Mouse (Mus musculus): ENCODE results near the gene Pgs1. TPM values are rescaled to one million over a fixed set of nuclear protein-coding genes. Genes with fewer than 3 reads are reported as not detected.

The Pgs1 gene
- polyA plus RNA-seq, 1 experiment from 2014 or later = 46.7 TPM

- 0 out of 2 replicates have a peak, but pooled peaks cover 2% of the 10 kb centered on the region for H3K36me3 ChIP-seq
- H3K4me2 ChIP-seq (replicated peaks) = no peak overlapping the region
- H3K27ac ChIP-seq = no peak overlapping the region
- WGBS = 37% methylated on average over 8 of the region's 8 CpGs
- H3K9me3 ChIP-seq (replicated peaks) = no peaks in the 10 kb centered on the region
- H3K4me3 ChIP-seq = no peak overlapping the region
- peaks cover 4% of the 10 kb centered on the region; the same call in 1 of the 2 replicates for H3K4me1 ChIP-seq
- no peaks in the 10 kb centered on the region for H3K27me3 ChIP-seq
- no peak overlapping the region for H3K9ac ChIP-seq
- no peak for ATAC-seq (ENCODE audit: low FRiP score)
These were observed 63.5 kb downstream of the Pgs1 start for GRCm38 (mm10) chr11:118049641-118050040.

- H3K9me3 ChIP-seq (replicated peaks) = no peaks in the 10 kb centered on the region
- no peak overlapping the region for H3K9ac ChIP-seq
- no peak overlapping the region for H3K4me3 ChIP-seq
- ATAC-seq (ENCODE audit: low FRiP score) = no peak
- no peaks in the 10 kb centered on the region for H3K27me3 ChIP-seq
- H3K4me1 ChIP-seq = peaks cover 4% of the 10 kb centered on the region; the same call in 1 of the 2 replicates
- H3K27ac ChIP-seq = no peak overlapping the region
- 0 out of 2 replicates have a peak, but pooled peaks cover 2% of the 10 kb centered on the region for H3K36me3 ChIP-seq
- 82% methylated on average over 16 of the region's 16 CpGs for WGBS
- no peak overlapping the region for H3K4me2 ChIP-seq (replicated peaks)
These were observed 64.1 kb downstream of the Pgs1 start for GRCm38 (mm10) chr11:118050174-118050573.

DNA sequence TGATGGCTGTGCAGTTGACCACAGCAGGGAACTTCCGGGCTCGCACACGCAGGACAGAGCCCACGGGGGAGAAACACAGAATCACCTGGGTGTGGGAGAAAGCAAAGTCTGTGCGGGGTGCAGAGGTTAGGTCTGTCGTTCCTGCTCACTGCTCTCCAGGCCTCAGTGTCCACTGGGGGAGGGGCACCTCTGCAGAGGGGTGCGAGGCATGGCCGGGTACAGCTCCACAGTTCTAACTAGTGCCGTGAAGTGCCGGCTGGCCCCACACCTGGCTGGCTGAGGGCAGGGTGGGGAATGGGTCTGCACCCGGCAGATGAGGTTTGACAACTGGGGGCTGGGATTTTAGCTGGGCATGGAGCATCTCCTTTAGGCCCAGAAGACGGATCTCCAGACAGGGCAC, 72.3 kb downstream of the Pgs1 start:
- Histone ChIP-seq H3K4me1 (peaks cover 7% of the 10 kb centered on the region), H3K4me3 (no peak overlapping the region), H3K27ac (no peak overlapping the region), H3K36me3 (no peaks in the 10 kb centered on the region), H3K4me2 (replicated peaks) (no peak overlapping the region), H3K27me3 (no peaks in the 10 kb centered on the region), H3K9ac (no peak overlapping the region), H3K9me3 (replicated peaks) (no peaks in the 10 kb centered on the region)
- ATAC-seq (ENCODE audit: low FRiP score) = no peak
- WGBS = 70% methylated on average over 12 of the region's 12 CpGs

DNA sequence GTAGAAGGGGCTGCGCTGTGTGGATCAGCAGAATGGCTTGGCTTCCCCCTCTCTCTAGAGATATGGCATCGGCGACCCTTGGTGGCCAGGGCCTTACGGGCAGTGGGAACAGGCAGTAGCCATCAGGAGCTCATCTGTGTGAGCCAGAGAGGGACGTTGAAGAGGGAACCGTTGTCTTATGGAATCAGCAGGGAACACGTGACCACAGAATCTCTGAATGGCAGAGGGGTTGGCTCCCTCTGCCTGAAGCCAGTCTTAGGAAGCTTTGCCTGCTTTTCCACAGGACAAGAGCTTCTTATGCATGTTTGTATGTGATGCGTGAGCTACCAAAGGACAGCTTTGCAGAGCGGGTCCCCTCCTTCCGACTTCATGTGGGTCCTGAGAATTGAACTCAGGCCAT, 72.8 kb downstream of the Pgs1 start:
- peaks cover 7% of the 10 kb centered on the region for H3K4me1 ChIP-seq
- H3K27ac ChIP-seq = no peak overlapping the region
- H3K4me2 ChIP-seq (replicated peaks) = no peak overlapping the region
- H3K36me3 ChIP-seq = no peaks in the 10 kb centered on the region
- H3K27me3 ChIP-seq = no peaks in the 10 kb centered on the region
- no peak for ATAC-seq (ENCODE audit: low FRiP score)
- H3K9ac ChIP-seq = no peak overlapping the region
- no peaks in the 10 kb centered on the region for H3K9me3 ChIP-seq (replicated peaks)
- 57% methylated on average over 10 of the region's 10 CpGs for WGBS
- no peak overlapping the region for H3K4me3 ChIP-seq

DNA sequence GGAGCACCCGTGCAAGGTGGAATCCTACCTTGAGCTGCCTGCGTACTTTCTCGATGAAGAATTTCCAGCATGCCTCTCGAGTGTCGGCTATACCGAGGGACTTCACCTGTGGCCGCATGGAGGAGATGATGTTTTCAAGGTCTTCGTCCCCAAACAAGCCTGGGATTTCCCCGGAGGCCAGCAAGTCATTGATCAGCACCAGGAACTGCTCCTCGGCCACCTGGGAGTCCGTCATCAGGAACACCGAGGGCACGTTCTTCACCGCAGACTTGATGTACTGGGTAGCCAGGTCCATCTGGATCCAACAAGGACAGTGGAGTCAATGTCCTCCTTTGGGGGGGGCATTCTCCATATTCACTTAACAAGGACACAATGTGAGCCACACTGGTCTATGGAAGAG, 73.9 kb downstream of the Pgs1 start:
- 84% methylated on average over 14 of the region's 14 CpGs for WGBS

GRCm38 (mm10) chr11:118067588-118067987, 81.5 kb downstream of the Pgs1 start:
- no peak overlapping the region for H3K4me3 ChIP-seq
- no peaks in the 10 kb centered on the region for H3K9me3 ChIP-seq (replicated peaks)
- H3K4me1 ChIP-seq = peaks cover 4% of the 10 kb centered on the region; the same call in 1 of the 2 replicates
- no peak overlapping the region for H3K27ac ChIP-seq
- H3K36me3 ChIP-seq = no peaks in the 10 kb centered on the region
- no peak for ATAC-seq (ENCODE audit: low FRiP score)
- H3K9ac ChIP-seq = no peak overlapping the region
- H3K27me3 ChIP-seq = no peaks in the 10 kb centered on the region
- WGBS = 67% methylated on average over 8 of the region's 8 CpGs
- H3K4me2 ChIP-seq (replicated peaks) = no peak overlapping the region

More for the DNA sequence above, 73.9 kb downstream of the Pgs1 start:
- Histone ChIP-seq H3K9ac (no peak overlapping the region), H3K4me1 (peaks cover 7% of the 10 kb centered on the region), H3K9me3 (replicated peaks) (no peaks in the 10 kb centered on the region), H3K36me3 (no peaks in the 10 kb centered on the region), H3K4me3 (no peak overlapping the region), H3K27me3 (no peaks in the 10 kb centered on the region), H3K27ac (no peak overlapping the region), H3K4me2 (replicated peaks) (no peak overlapping the region)
- ATAC-seq (ENCODE audit: low FRiP score) = no peak

DNA sequence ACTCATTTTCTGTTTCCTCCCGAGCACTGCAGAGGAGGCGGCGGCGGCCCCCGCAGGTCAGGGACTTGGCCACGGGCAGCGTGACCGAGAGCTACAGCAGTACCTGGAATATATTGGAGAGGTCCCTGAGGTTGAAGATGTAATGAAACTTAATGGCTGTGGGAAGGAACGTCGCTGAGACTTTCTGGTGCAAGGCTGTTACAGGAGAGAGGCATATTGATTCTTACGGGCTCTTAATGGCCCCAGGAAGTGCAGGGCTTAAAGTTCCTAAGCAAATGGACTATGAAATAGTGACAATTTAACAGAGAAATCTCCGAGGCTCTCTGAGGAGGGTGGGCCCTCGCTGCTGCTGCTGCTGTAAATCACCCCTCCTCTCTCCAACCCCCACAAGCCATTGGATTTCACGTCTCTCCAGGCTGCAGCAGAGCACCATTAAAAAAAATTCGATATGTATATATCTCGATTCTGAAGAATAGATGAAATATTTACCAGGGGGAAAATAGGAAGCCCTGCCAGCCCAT, 82.8 kb downstream of the Pgs1 start:
- no peaks in the 10 kb centered on the region for H3K9me3 ChIP-seq (replicated peaks)
- peak overlapping the region; percentile 19; the same call in 1 of the 2 replicates for H3K27ac ChIP-seq
- no peaks in the 10 kb centered on the region for H3K27me3 ChIP-seq
- peaks cover 4% of the 10 kb centered on the region; the same call in 1 of the 2 replicates for H3K4me1 ChIP-seq
- H3K36me3 ChIP-seq = no peaks in the 10 kb centered on the region
- WGBS = 85% methylated on average over 16 of the region's 16 CpGs
- no peak overlapping the region for H3K4me2 ChIP-seq (replicated peaks)
- H3K4me3 ChIP-seq = no peak overlapping the region
- ATAC-seq (ENCODE audit: low FRiP score) = no peak
- no peak overlapping the region for H3K9ac ChIP-seq

- H3K27ac ChIP-seq = no peak overlapping the region
- H3K9me3 ChIP-seq (replicated peaks) = no peaks in the 10 kb centered on the region
- no peak overlapping the region for H3K9ac ChIP-seq
- H3K4me2 ChIP-seq (replicated peaks) = no peak overlapping the region
- no peak for ATAC-seq (ENCODE audit: low FRiP score)
- peaks cover 4% of the 10 kb centered on the region; the same call in 1 of the 2 replicates for H3K4me1 ChIP-seq
- H3K4me3 ChIP-seq = no peak overlapping the region
- WGBS = 43% methylated on average over 11 of the region's 11 CpGs
- no peaks in the 10 kb centered on the region for H3K36me3 ChIP-seq
- no peaks in the 10 kb centered on the region for H3K27me3 ChIP-seq
These were observed 85.3 kb downstream of the Pgs1 start for GRCm38 (mm10) chr11:118071227-118071912.

Small RNA genes lying within 50 kb of the gene (microRNA-seq; reads per million reads assigned to microRNA genes)
- gene Mir6933 = not detected

Other genes starting within 250 kb of the Pgs1 start
- 1.2 and 2.0 TPM in 2 replicates for gene Tmc8, start 204.2 kb upstream of the Pgs1 start, polyA plus RNA-seq (2016; fragmentation: Nextera tagmentation; extraction: Ambion mirVana)
- gene Tmc6, start 204.1 kb upstream of the Pgs1 start, polyA plus RNA-seq (2016; fragmentation: Nextera tagmentation; extraction: Ambion mirVana) = 9.2 and 11.3 TPM in 2 replicates
- gene 6030468B19Rik, start 188.6 kb upstream of the Pgs1 start, polyA plus RNA-seq (2016; fragmentation: Nextera tagmentation; extraction: Ambion mirVana) = 0.29 and 0.67 TPM in 2 replicates
- gene Gm20708, start 176.6 kb upstream of the Pgs1 start, polyA plus RNA-seq (2016; fragmentation: Nextera tagmentation; extraction: Ambion mirVana) = 0.47 and 0.50 TPM in 2 replicates
- 24.2 and 24.4 TPM in 2 replicates for gene Syngr2, start 176.6 kb upstream of the Pgs1 start, polyA plus RNA-seq (2016; fragmentation: Nextera tagmentation; extraction: Ambion mirVana)
- gene Afmid, start 160.4 kb upstream of the Pgs1 start, polyA plus RNA-seq (2016; fragmentation: Nextera tagmentation; extraction: Ambion mirVana) = 2.9 and 4.6 TPM in 2 replicates
- 57.9 and 59.0 TPM in 2 replicates for gene Tk1, start 160.2 kb upstream of the Pgs1 start, polyA plus RNA-seq (2016; fragmentation: Nextera tagmentation; extraction: Ambion mirVana)
- gene Birc5, start 137.0 kb upstream of the Pgs1 start, polyA plus RNA-seq (2016; fragmentation: Nextera tagmentation; extraction: Ambion mirVana) = 181 and 190 TPM in 2 replicates
- not detected in 2 replicates for gene Tmem235, start 125.5 kb upstream of the Pgs1 start, polyA plus RNA-seq (2016; fragmentation: Nextera tagmentation; extraction: Ambion mirVana)
- 2.7 and 3.1 TPM in 2 replicates for gene Tha1, start 112.8 kb upstream of the Pgs1 start, polyA plus RNA-seq (2016; fragmentation: Nextera tagmentation; extraction: Ambion mirVana)
- 10.4 and 11.8 TPM in 2 replicates for gene Socs3, start 16.2 kb upstream of the Pgs1 start, polyA plus RNA-seq (2016; fragmentation: Nextera tagmentation; extraction: Ambion mirVana)
- gene Dnah17, start 144.3 kb downstream of the Pgs1 start, polyA plus RNA-seq (2016; fragmentation: Nextera tagmentation; extraction: Ambion mirVana) = 0.27 and 0.38 TPM in 2 replicates

Measured in hindbrain, embryonic 12.5 days (tissue).